Mouse (Mus musculus) neural tube, embryonic 11.5 days (tissue): ENCODE results near the gene Relb. TPM values are rescaled to one million over a fixed set of nuclear protein-coding genes. Genes with fewer than 3 reads are reported as not detected.
"Not testable (repeated sequence)": the region's sequence is repeated elsewhere in the genome, so short reads cannot be mapped to it uniquely, and the experiment has no call there.

ENCODE experiments used
- ATAC-seq: fragments of 200-750 bp; cut with Nextera tagmentation; 2 replicates; pipeline ENCODE4 v1.8.0; 2017; ENCODE audit warnings: moderate number of reproducible peaks, mild to moderate bottlenecking, moderate TSS enrichment, moderate library complexity; ENCODE audit not compliant: insufficient read depth, low FRiP score, low TSS enrichment
- DNase-seq: peaks from one replicate; pipeline ENCODE4 v3.0.0-alpha.2; 2015; ENCODE audit warnings: low spot score
- H3K27ac ChIP-seq: fragments of 300-500 bp; sonication (generic); 2 replicates; pipeline ENCODE4 v1.5.1; 2014; ENCODE audit warnings: low read depth, mild to moderate bottlenecking, low read length
- H3K27me3 ChIP-seq: fragments of 300-500 bp; sonication (generic); 2 replicates; pipeline ENCODE4 v1.6.1; 2014; ENCODE audit warnings: mild to moderate bottlenecking, low read length, mixed read lengths; ENCODE audit not compliant: control insufficient read depth, insufficient read depth
- H3K36me3 ChIP-seq: fragments of 300-500 bp; sonication (generic); 2 replicates; pipeline ENCODE4 v1.6.1; 2014; ENCODE audit warnings: mild to moderate bottlenecking, low read length, moderate library complexity, mixed read lengths; ENCODE audit not compliant: control insufficient read depth, insufficient read depth
- H3K4me1 ChIP-seq: fragments of 300-500 bp; sonication (generic); 2 replicates; pipeline ENCODE4 v1.6.1; 2014; ENCODE audit warnings: low read length, mixed read lengths; ENCODE audit not compliant: control insufficient read depth, insufficient read depth
- H3K4me2 ChIP-seq: fragments of 300-500 bp; sonication (generic); 2 replicates; pipeline ENCODE4 v1.6.1; 2014; ENCODE audit warnings: low read depth, mild to moderate bottlenecking, moderate library complexity
- H3K4me3 ChIP-seq: fragments of 300-500 bp; sonication (generic); 2 replicates; pipeline ENCODE4 v1.5.1; 2014; ENCODE audit warnings: low read depth, low read length
- H3K9ac ChIP-seq: fragments of 300-500 bp; sonication (generic); 2 replicates; pipeline ENCODE4 v1.6.1; 2014; ENCODE audit warnings: mild to moderate bottlenecking, low read length
- H3K9me3 ChIP-seq: fragments of 300-500 bp; sonication (generic); 2 replicates; pipeline ENCODE4 v1.6.1; 2016; ENCODE audit warnings: low read length; ENCODE audit not compliant: control insufficient read depth
- WGBS: fragments of 180-500 bp; shearing (Covaris S2); extraction: QIAGEN DNeasy Blood & Tissue Kit; methylation state at CpG from one replicate; pipeline ENCODE4 v1.1.7; 2014; 5-methylcytosine and 5-hydroxymethylcytosine counted together
- polyA plus RNA-seq: library from polyadenylated mRNA; unstranded; fragments of >200 nt; fragmentation: Nextera tagmentation; extraction: Ambion mirVana; gene quantifications from 2 replicates; pipeline ENCODE4 v1.2.1, GENCODE M21; 2014

Gene Relb
- polyA plus RNA-seq, 1 experiment from 2014 or later: 3.8 TPM

GRCm38 (mm10) chr7:19622241-19622640 lies 7.0 kb downstream of the Relb start:
- peaks cover 3% of the 10 kb centered on the region; the same call in 1 of the 2 replicates for H3K27me3 ChIP-seq
- no peak overlapping the region for H3K4me2 ChIP-seq
- WGBS: 30% methylated on average over 6 of the region's 6 CpGs
- H3K36me3 ChIP-seq: no peaks in the 10 kb centered on the region
- H3K4me1 ChIP-seq: 0 out of 2 replicates have a peak, but pooled peaks cover 4% of the 10 kb centered on the region
- ATAC-seq (no peak), DNase-seq (no peak)
- no peak overlapping the region for H3K27ac ChIP-seq
- H3K9ac ChIP-seq: no peak overlapping the region
- H3K4me3 ChIP-seq: no peak overlapping the region
- no peaks in the 10 kb centered on the region for H3K9me3 ChIP-seq

GRCm38 (mm10) chr7:19620811-19621210 lies 8.4 kb downstream of the Relb start:
- Histone ChIP-seq H3K9ac (no peak overlapping the region), H3K4me2 (no peak overlapping the region), H3K27ac (no peak overlapping the region), H3K4me1 (0 out of 2 replicates have a peak, but pooled peaks cover 4% of the 10 kb centered on the region), H3K9me3 (no peaks in the 10 kb centered on the region), H3K4me3 (no peak overlapping the region), H3K36me3 (no peaks in the 10 kb centered on the region), H3K27me3 (peaks cover 3% of the 10 kb centered on the region; the same call in 1 of the 2 replicates)
- 89% methylated on average over 7 of the region's 7 CpGs for WGBS
- ATAC-seq (no peak), DNase-seq (no peak)

DNA sequence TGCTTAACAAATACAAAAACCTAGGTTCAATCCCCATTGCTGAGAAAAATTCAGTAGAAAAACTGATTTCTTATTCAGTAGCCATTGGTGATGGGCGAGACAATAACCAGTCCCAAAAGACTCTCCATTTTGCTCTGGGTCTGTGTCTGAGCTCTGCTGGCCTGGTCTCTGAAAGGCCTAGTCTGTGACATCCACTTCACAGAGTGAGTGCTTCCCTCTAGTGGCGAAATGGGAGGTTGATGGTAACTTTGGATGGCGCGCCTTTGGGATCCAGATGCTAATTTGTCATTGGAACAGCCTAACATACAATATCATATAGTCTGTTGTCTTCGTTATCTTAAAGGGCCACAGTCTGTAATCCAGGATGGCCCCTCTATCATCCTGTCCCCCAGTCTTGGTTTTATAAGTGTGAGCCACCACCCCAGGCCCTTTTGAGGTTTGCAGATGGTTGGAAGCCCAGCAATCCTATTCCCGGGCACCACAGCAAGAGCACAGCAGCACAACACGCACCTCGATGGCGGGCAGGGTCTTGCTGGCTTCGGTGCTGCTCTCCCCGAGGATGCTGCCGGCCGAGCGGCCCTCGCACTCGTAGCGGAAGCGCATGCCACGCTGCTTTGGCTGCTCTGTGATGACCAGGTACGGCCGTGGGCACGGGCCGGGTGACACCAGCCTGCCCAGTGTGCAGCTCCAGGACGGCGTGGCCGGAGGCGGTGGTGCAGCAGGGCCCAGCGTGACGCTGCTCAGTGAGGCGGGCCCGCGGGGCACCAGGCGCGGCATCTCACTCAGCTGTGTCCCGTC lies 10.0 kb downstream of the Relb start:
- Histone ChIP-seq H3K4me1 (0 out of 2 replicates have a peak, but pooled peaks cover 4% of the 10 kb centered on the region), H3K27ac (0 out of 2 replicates have a peak overlapping the region, but pooled peaks have one; percentile 34), H3K9ac (peak overlapping the region; percentile 54), H3K36me3 (no peaks in the 10 kb centered on the region), H3K27me3 (peaks cover 3% of the 10 kb centered on the region; the same call in 1 of the 2 replicates), H3K4me2 (peak overlapping the region; percentile 46), H3K4me3 (peak overlapping the region; percentile 31), H3K9me3 (no peaks in the 10 kb centered on the region)
- DNase-seq (peak; percentile 85), ATAC-seq (peak; percentile 69)
- 8% methylated on average over 35 of the region's 35 CpGs for WGBS

GRCm38 (mm10) chr7:19615036-19615577 lies 14.1 kb downstream of the Relb start:
- Histone ChIP-seq H3K9me3 (no peaks in the 10 kb centered on the region), H3K27ac (no peak overlapping the region), H3K4me1 (0 out of 2 replicates have a peak, but pooled peaks cover 4% of the 10 kb centered on the region), H3K9ac (no peak overlapping the region), H3K27me3 (peaks cover 3% of the 10 kb centered on the region; the same call in 1 of the 2 replicates), H3K4me3 (no peak overlapping the region), H3K4me2 (no peak overlapping the region), H3K36me3 (no peaks in the 10 kb centered on the region)
- ATAC-seq (no peak), DNase-seq (no peak)
- 85% methylated on average over 12 of the region's 12 CpGs for WGBS

GRCm38 (mm10) chr7:19610969-19611368 lies 18.3 kb downstream of the Relb start:
- Histone ChIP-seq H3K9ac (no peak overlapping the region), H3K27me3 (no peaks in the 10 kb centered on the region), H3K4me2 (no peak overlapping the region), H3K9me3 (no peaks in the 10 kb centered on the region), H3K4me1 (no peaks in the 10 kb centered on the region), H3K4me3 (no peak overlapping the region), H3K36me3 (peaks cover 2% of the 10 kb centered on the region; the same call in 1 of the 2 replicates), H3K27ac (no peak overlapping the region)
- no peak for ATAC-seq
- DNase-seq: no peak
- WGBS: 78% methylated on average over 5 of the region's 5 CpGs

- no peaks in the 10 kb centered on the region for H3K27me3 ChIP-seq
- WGBS: 88% methylated on average over 8 of the region's 12 CpGs
- peaks cover 2% of the 10 kb centered on the region; the same call in 1 of the 2 replicates for H3K36me3 ChIP-seq
- no peaks in the 10 kb centered on the region for H3K4me1 ChIP-seq
- H3K9me3 ChIP-seq: no peaks in the 10 kb centered on the region
- no peak overlapping the region for H3K9ac ChIP-seq
- no peak overlapping the region for H3K27ac ChIP-seq
- no peak overlapping the region for H3K4me2 ChIP-seq
- no peak for DNase-seq
- no peak overlapping the region for H3K4me3 ChIP-seq
- ATAC-seq: no peak
Measured at GRCm38 (mm10) chr7:19609641-19610332, 19.5 kb downstream of the Relb start.

GRCm38 (mm10) chr7:19607291-19607690 lies 21.9 kb downstream of the Relb start:
- Histone ChIP-seq H3K4me3 (no peak overlapping the region), H3K4me2 (no peak overlapping the region), H3K27me3 (no peaks in the 10 kb centered on the region), H3K9me3 (no peaks in the 10 kb centered on the region), H3K36me3 (peaks cover 2% of the 10 kb centered on the region; the same call in 1 of the 2 replicates), H3K27ac (no peak overlapping the region), H3K9ac (no peak overlapping the region), H3K4me1 (peaks cover 10% of the 10 kb centered on the region)
- no peak for ATAC-seq
- DNase-seq: no peak
- WGBS: 79% methylated on average over 5 of the region's 5 CpGs

DNA sequence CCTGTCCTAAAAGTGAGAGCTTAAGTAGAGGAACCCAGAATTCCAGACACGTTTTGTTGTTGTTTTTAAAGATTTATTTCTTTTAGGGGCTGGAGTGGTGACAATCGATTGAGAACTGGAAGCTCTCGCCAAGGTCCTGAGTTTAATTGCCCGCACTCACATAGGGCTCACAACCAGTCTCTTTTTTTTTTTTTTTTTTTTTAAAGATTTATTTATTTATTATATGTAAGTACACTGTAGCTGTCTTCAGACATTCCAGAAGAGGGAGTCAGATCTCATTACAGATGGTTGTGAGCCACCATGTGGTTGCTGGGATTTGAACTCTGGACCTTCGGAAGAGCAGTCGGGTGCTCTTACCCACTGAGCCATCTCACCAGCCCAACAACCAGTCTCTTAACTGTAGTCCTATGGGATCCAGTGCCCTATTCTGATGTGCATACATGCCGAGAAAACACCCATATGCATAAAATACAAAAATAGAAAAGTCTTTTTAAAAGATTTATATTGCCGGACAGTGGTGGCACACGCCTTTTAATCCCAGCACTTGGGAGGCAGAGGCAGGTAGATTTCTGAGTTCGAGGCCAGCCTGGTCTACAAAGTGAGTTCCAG lies 24.5 kb downstream of the Relb start:
- H3K9me3 ChIP-seq, H3K36me3 ChIP-seq, H3K27me3 ChIP-seq, DNase-seq, H3K27ac ChIP-seq, H3K4me1 ChIP-seq: not testable (repeated sequence)
- Histone ChIP-seq H3K4me3 (peak overlapping the region; percentile 99), H3K9ac (peak overlapping the region; percentile 94; the same call in 1 of the 2 replicates), H3K4me2 (peak overlapping the region; percentile 90; the same call in 1 of the 2 replicates)
- peak; percentile 55; the same call in 1 of the 2 replicates for ATAC-seq
- WGBS: 61% methylated on average over 10 of the region's 10 CpGs
